ENCODE assay signal across 12 mouse cellular contexts in genomic region chr10:43252324-43252723, GRCm38 (mm10). TPM values are rescaled to one million over a fixed set of nuclear protein-coding genes. Genes with fewer than 3 reads are reported as not detected.
DNase-seq lines count a peak whose midpoint lies in the region; ATAC-seq and TF ChIP-seq lines count a peak whose summit lies in the region.
"Had no signal": no experiment of that assay in that cellular context is flagged by ENCODE, and none has a peak within 500 bp of the region (broad histone marks: within the 10 kb centered on the region; RNA-seq: fewer than 3 reads in every experiment).

No protein-coding gene starts in this region.

- H3K9ac ChIP-seq in stomach, embryonic 15.5 days = no peak overlapping the region
- H3K9ac ChIP-seq in stomach, postnatal 0 days (ENCODE audit: low read length) = no peak overlapping the region
- H3K9ac ChIP-seq: neural tube, embryonic 12.5 days had no signal

- H3K4me1 ChIP-seq in stomach, embryonic 15.5 days = peaks cover 5% of the 10 kb centered on the region; the same call in 1 of the 2 replicates
- H3K4me1 ChIP-seq in stomach, postnatal 0 days (replicated peaks; ENCODE audit: control insufficient read depth, insufficient read depth) = no peaks in the 10 kb centered on the region
- H3K4me1 ChIP-seq: neural tube, embryonic 12.5 days had no signal

- H3K27ac ChIP-seq in stomach, embryonic 15.5 days = 0 out of 2 replicates have a peak overlapping the region, but pooled peaks have one; percentile 26
- no peak overlapping the region for H3K27ac ChIP-seq in stomach, postnatal 0 days (replicated peaks)
- H3K27ac ChIP-seq in layer of hippocampus, adult 2 months = no peak overlapping the region
- H3K27ac ChIP-seq: neural tube, embryonic 12.5 days had no signal

- H3K4me3 ChIP-seq in stomach, embryonic 15.5 days (replicated peaks) = no peak overlapping the region
- no peak overlapping the region for H3K4me3 ChIP-seq in stomach, postnatal 0 days (ENCODE audit: low read depth, low read length)
- no peak overlapping the region for H3K4me3 ChIP-seq in layer of hippocampus, adult 2 months
- H3K4me3 ChIP-seq: neural tube, embryonic 12.5 days had no signal

- no peak for TF ChIP-seq EP300 in stomach, postnatal 0 days (optimal IDR thresholded peaks at IDR 0.05)

- TF ChIP-seq CTCF in stomach, postnatal 0 days (IDR thresholded peaks at IDR 0.05; ENCODE audit: low read depth) = no peak
- no peak for TF ChIP-seq CTCF in layer of hippocampus, adult 2 months (conservative IDR thresholded peaks at IDR 0.05)

- WGBS in stomach, embryonic 15.5 days = 42% methylated on average over 4 of the region's 4 CpGs
- whole genome bisulfite sequencing in stomach, postnatal 0 days = 42% methylated on average over 4 of the region's 4 CpGs

- peak; percentile 39; the same call in 1 of the 2 replicates for ATAC-seq in stomach, embryonic 15.5 days (ENCODE audit: insufficient read depth, low FRiP score, low read depth)
- no peak for ATAC-seq in stomach, postnatal 0 days (ENCODE audit: low FRiP score, low TSS enrichment)
- ATAC-seq in megakaryocyte, adult 5-6 weeks (ENCODE audit: poor library complexity, severe bottlenecking) = no peak

- intact Hi-C loops in heart, postnatal 14 days (cut with DNase I) = no loop called here

- no peaks in the 10 kb centered on the region for H3K36me3 ChIP-seq in stomach, embryonic 15.5 days
- H3K36me3 ChIP-seq in stomach, postnatal 0 days (ENCODE audit: control insufficient read depth, insufficient read depth, low read length) = no peaks in the 10 kb centered on the region
- H3K36me3 ChIP-seq: neural tube, embryonic 12.5 days had no signal

- H3K27me3 ChIP-seq in stomach, embryonic 15.5 days (replicated peaks) = no peaks in the 10 kb centered on the region
- H3K27me3 ChIP-seq in stomach, postnatal 0 days (ENCODE audit: control insufficient read depth, insufficient read depth, low read length) = no peaks in the 10 kb centered on the region
- H3K27me3 ChIP-seq: neural tube, embryonic 12.5 days had no signal

- H3K4me2 ChIP-seq in stomach, embryonic 15.5 days = no peak overlapping the region
- H3K4me2 ChIP-seq in stomach, postnatal 0 days (replicated peaks; ENCODE audit: low read depth) = no peak overlapping the region
- H3K4me2 ChIP-seq: neural tube, embryonic 12.5 days had no signal

- DNase-seq in heart, adult 11 months = peak; percentile 87
- DNase-seq in heart, postnatal 14 days = no peak
- DNase-seq in kidney, adult 9 months = peak; percentile 9
- no peak for DNase-seq in kidney, adult 8-10 months
- DNase-seq in stomach, postnatal 0 days (ENCODE audit: low spot score) = no peak
- no peak for DNase-seq in layer of hippocampus, adult 2 months (ENCODE audit: low spot score in 2 of 2)
- DNase-seq: adrenal gland, adult 2 months; left cerebral cortex, postnatal 4 days; thymus, postnatal 25 days had no signal

- H3K9me3 ChIP-seq in stomach, embryonic 15.5 days = no peaks in the 10 kb centered on the region
- H3K9me3 ChIP-seq in stomach, postnatal 0 days (ENCODE audit: control insufficient read depth, low read length) = no peaks in the 10 kb centered on the region
- H3K9me3 ChIP-seq: neural tube, embryonic 12.5 days had no signal

RNA-seq across cellular contexts. Expression of gene Pdss2, which starts 31.0 kb away (rescaled TPM):
- 10 to 100 TPM; 23.7 to 27.3 TPM for total RNA-seq in heart, postnatal 14 days (2021)
- polyA plus RNA-seq in stomach, embryonic 15.5 days (2015; fragmentation: Nextera tagmentation; extraction: Ambion mirVana) = 12.7 and 14.3 TPM in 2 replicates
- 6.1 and 6.2 TPM in 2 replicates for polyA plus RNA-seq in stomach, postnatal 0 days (2015; fragmentation: Nextera tagmentation; extraction: Ambion mirVana)
- total RNA-seq in megakaryocyte, adult 5-6 weeks (2015) = 2.7 and 5.8 TPM in 2 replicates
- total RNA-seq in megakaryocyte, adult 5-6 weeks (2017) = 10.1 and 11.4 TPM in 2 replicates
- total RNA-seq in layer of hippocampus, adult 2 months (2021) = 10 to 100 TPM; 17.6 to 17.8 TPM

Comparison
In these comparisons a context has a peak if more than half of its experiments do, and no peak if none do; other contexts are left out.
1. DNase-seq: peak in heart, adult 11 months (single experiment) and kidney, adult 9 months (single experiment); none in heart, postnatal 14 days (0 of 2), kidney, adult 8-10 months (0 of 2), stomach, postnatal 0 days (single experiment) and layer of hippocampus, adult 2 months (0 of 2).